Mouse (Mus musculus): ENCODE data around the gene Rpl9-ps6. TPM values are rescaled to one million over a fixed set of nuclear protein-coding genes. Genes with fewer than 3 reads are reported as not detected.
A peak's percentile ranks its signal among the peaks of the same experiment; 100 is the strongest.
"Not testable (repeated sequence)": the region's sequence is repeated elsewhere in the genome, so short reads cannot be mapped to it uniquely, and the experiment has no call there.

Gene Rpl9-ps6
- polyA plus RNA-seq, 1 experiment from 2014 or later: 75.0 TPM

DNA sequence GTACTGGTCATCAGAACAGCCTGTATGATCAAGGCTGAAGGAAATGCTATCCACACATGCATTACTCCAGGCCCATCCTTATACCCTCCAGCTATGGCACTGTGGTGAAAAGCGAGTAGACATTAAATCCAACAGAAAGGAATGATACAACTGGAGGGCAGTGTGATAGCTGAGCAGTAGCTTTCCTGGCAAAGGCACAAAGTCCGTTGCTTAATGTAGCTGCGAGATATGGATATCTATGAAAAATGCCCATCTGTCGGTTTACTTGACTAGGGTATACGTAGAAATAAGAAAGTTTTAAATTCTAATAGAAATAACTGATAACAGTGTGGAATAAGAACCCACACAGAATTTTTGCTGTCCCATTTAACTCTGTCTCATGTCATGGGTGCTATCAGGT, 13.9 kb upstream of the Rpl9-ps6 start:
- peak; percentile 16 for ATAC-seq
- Histone ChIP-seq H3K4me3 (no peak overlapping the region), H3K4me2 (peak overlapping the region; percentile 25), H3K4me1 (peaks cover 87% of the 10 kb centered on the region), H3K9me3 (replicated peaks) (no peaks in the 10 kb centered on the region), H3K27ac (peak overlapping the region; percentile 79), H3K36me3 (no peaks in the 10 kb centered on the region), H3K9ac (peak overlapping the region; percentile 22; the same call in 1 of the 2 replicates), H3K27me3 (replicated peaks) (no peaks in the 10 kb centered on the region)
- 31% methylated on average over 5 of the region's 5 CpGs for WGBS (ENCODE audit: insufficient replicate concordance)

DNA sequence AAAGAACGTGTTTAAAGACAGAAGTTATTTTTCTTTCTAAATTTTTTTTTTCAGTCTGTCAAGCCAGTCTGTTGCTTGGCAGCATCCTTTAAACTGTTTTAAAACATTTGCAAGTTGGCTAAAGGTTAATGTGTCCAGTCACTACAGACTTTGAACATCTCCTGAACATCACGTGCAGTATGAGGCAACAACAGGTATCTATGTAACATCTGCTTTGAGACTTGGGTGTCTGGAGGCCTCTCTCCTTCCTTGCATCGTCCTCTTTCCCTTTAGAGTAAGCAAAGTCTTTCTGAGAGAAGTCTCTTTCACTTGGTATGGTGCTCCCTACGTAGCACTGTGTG, 10.3 kb upstream of the Rpl9-ps6 start:
- peak; percentile 5; the same call in 1 of the 2 replicates for ATAC-seq
- peak overlapping the region; percentile 49 for H3K9ac ChIP-seq
- no peaks in the 10 kb centered on the region for H3K36me3 ChIP-seq
- H3K4me1 ChIP-seq: peaks cover 69% of the 10 kb centered on the region
- H3K27me3 ChIP-seq (replicated peaks): no peaks in the 10 kb centered on the region
- peak overlapping the region; percentile 58 for H3K4me2 ChIP-seq
- no peaks in the 10 kb centered on the region for H3K9me3 ChIP-seq (replicated peaks)
- peak overlapping the region; percentile 93 for H3K27ac ChIP-seq
- WGBS (ENCODE audit: insufficient replicate concordance): 39% methylated on average over 4 of the region's 4 CpGs
- no peak overlapping the region for H3K4me3 ChIP-seq

DNA sequence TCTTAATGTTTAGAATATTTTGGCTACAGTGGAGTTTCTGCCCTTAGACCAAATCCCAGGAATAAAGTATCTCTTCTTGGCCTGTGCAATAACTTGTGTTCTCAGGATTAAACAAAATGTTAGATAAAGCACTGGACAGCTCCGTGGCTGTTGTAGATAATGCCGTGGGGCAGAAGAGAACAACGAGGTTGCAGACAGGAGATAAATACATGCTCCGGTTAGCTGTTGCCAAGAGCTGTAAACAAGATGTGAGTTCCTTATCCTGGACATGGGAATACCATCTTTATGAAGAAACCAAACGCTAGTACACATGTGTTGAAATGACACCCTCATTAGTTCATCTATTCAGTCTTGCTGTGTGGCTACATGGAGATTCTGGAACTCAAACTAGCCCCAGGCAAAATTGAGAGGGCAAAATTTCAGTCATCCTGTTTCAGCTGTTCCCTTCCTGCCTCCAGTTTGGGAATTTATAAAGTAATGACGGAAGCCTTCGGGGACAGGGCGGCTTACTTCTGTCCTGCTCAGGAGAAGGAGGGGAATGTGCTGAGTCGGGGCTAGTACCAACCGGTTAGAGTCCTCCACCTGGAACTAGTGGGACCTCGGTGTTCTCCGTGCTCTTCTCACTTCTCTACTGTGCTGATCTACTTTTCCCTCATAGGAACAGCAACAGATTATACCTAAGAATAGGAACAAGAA, 9.8 kb upstream of the Rpl9-ps6 start:
- Histone ChIP-seq H3K27me3 (replicated peaks) (no peaks in the 10 kb centered on the region), H3K9ac (peak overlapping the region; percentile 49), H3K36me3 (no peaks in the 10 kb centered on the region), H3K4me3 (no peak overlapping the region), H3K4me1 (peaks cover 64% of the 10 kb centered on the region), H3K4me2 (peak overlapping the region; percentile 58), H3K27ac (peak overlapping the region; percentile 93), H3K9me3 (replicated peaks) (no peaks in the 10 kb centered on the region)
- ATAC-seq: peak; percentile 94
- 36% methylated on average over 12 of the region's 12 CpGs for WGBS (ENCODE audit: insufficient replicate concordance)

DNA sequence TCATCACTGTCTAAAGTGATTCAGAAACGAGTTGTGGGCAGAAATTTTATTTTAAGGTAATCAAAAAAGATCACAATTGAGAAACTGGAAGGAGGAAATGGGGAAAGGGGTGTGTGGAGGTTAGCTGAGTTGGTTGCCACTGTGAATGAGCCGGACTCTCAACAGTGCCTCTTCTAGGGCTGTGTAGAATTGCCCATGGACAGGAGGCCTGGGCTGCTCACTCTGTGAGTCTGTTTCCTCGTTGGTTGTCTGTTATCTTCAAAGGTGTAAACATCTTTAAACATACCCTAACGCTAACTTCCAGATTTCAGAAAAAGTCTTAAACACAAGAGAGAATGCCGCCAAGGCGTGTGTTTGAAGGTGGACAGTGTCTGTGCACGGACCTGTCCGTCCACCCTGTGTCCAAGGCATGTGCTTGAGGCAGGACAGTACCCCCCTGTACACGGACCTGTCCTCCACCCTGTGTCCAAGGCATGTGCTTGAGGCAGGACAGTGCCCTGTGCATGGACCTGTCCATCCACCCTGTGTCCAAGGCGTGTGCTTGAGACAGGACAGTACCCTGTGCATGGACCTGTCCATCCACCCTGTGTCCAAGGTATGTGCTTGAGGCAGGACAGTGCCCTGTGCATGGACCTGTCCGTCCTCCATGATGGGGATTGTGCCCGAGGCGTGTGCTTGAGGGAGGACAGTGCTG, 4.3 kb upstream of the Rpl9-ps6 start:
- no peak overlapping the region for H3K9ac ChIP-seq
- no peak overlapping the region for H3K4me3 ChIP-seq
- 0 out of 2 replicates have a peak, but pooled peaks have one; percentile 33 for ATAC-seq
- H3K9me3 ChIP-seq (replicated peaks): no peaks in the 10 kb centered on the region
- H3K4me1 ChIP-seq: peaks cover 30% of the 10 kb centered on the region
- no peaks in the 10 kb centered on the region for H3K36me3 ChIP-seq
- no peaks in the 10 kb centered on the region for H3K27me3 ChIP-seq (replicated peaks)
- H3K27ac ChIP-seq: no peak overlapping the region
- peak overlapping the region; percentile 36 for H3K4me2 ChIP-seq
- WGBS (ENCODE audit: insufficient replicate concordance): 71% methylated on average over 13 of the region's 13 CpGs

DNA sequence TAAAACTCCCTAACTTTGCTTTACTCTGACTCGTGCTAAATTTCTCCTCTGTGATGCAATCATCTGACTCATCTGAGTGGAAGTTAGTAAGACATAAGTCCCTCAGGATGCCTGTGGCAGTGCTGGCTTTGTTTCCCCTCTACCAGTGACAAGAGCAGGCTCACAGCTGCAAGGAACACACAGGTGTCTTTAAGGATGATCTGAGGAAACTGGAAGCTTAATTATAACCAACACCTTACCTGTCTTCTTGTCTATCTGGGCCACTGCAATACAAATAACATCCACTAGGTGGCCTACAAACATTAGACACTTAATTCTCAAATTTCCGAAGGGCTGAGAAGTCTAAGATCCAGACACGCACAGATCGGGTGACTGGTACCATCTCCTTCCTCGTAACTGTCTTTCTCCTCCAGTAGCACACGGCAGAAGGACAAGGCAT, 3.7 kb upstream of the Rpl9-ps6 start:
- peaks cover 28% of the 10 kb centered on the region for H3K4me1 ChIP-seq
- peak; percentile 32; the same call in 1 of the 2 replicates for ATAC-seq
- no peak overlapping the region for H3K27ac ChIP-seq
- WGBS (ENCODE audit: insufficient replicate concordance): 30% methylated on average over 6 of the region's 6 CpGs
- H3K4me2 ChIP-seq: peak overlapping the region; percentile 36
- H3K36me3 ChIP-seq: no peaks in the 10 kb centered on the region
- no peak overlapping the region for H3K4me3 ChIP-seq
- H3K9ac ChIP-seq: no peak overlapping the region
- H3K27me3 ChIP-seq (replicated peaks): no peaks in the 10 kb centered on the region
- no peaks in the 10 kb centered on the region for H3K9me3 ChIP-seq (replicated peaks)

DNA sequence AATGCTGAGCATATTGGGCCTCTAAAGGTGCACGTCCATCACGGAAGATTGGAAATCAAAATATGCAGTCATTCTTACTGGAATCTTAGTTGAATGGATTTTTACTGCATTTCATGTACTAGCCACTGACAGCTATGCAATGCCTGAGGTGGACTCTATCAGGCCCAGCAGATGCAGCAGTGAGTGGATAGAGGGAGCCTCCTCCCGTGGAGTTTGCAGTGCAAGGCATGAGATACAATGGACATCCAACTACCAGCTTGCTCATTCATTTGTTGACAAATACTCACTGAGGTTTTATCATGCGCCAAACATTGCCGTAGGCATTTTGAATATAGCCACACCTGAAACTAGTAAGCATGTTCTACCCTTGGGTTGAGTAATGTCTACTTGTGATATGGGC, 947 bp upstream of the Rpl9-ps6 start:
- no peaks in the 10 kb centered on the region for H3K9me3 ChIP-seq (replicated peaks)
- 58% methylated on average over 5 of the region's 5 CpGs for WGBS (ENCODE audit: insufficient replicate concordance)
- no peaks in the 10 kb centered on the region for H3K27me3 ChIP-seq (replicated peaks)
- peaks cover 25% of the 10 kb centered on the region for H3K4me1 ChIP-seq
- H3K36me3 ChIP-seq: no peaks in the 10 kb centered on the region
- H3K27ac ChIP-seq: no peak overlapping the region
- no peak overlapping the region for H3K9ac ChIP-seq
- no peak for ATAC-seq
- no peak overlapping the region for H3K4me3 ChIP-seq
- H3K4me2 ChIP-seq: no peak overlapping the region

DNA sequence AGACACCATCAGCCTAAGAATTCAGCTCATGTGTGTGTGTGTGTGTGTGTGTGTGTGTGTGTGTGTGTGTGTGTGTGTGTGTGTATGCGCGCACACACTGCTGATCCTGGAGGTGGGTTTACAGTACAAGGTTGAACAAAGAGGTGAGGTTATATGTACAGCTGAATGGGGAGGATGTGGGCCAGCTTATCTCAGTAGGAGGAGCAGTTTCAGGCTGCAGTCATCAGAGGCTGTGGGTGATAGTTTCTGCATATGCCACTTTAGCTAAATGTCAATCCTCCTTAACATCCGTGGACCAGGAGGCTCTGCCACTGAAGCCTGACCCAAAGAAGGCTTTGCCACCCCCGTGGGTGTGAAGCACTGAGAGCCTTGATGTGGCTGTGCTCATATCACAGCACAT, 1.1 kb downstream of the Rpl9-ps6 start:
- WGBS (ENCODE audit: insufficient replicate concordance): 65% methylated on average over 4 of the region's 4 CpGs
- no peaks in the 10 kb centered on the region for H3K36me3 ChIP-seq

DNA sequence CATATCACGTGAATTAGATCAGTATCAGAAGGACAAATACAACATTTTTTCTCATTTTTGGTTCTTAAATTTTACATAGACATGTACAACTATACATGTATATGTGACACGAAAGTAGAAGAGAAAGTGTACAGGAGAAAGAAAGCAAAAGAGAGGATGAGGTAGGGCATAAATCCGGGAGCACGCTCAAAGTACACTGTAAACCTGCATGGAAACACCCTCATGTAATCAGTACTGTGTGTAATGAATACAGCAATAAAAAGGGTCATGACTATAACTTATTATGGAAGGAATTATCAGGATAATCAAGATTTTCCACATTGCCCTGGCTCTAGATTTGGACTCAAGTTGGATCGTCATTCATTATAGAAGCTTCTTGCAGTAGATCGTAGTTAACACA, 3.3 kb downstream of the Rpl9-ps6 start:
- WGBS (ENCODE audit: insufficient replicate concordance): 83% methylated on average over 6 of the region's 6 CpGs
- ATAC-seq: no peak
- no peak overlapping the region for H3K27ac ChIP-seq
- peaks cover 12% of the 10 kb centered on the region; the same call in 1 of the 2 replicates for H3K4me1 ChIP-seq
- H3K9ac ChIP-seq: no peak overlapping the region
- H3K4me2 ChIP-seq: no peak overlapping the region
- no peaks in the 10 kb centered on the region for H3K27me3 ChIP-seq (replicated peaks)
- no peaks in the 10 kb centered on the region for H3K36me3 ChIP-seq
- no peaks in the 10 kb centered on the region for H3K9me3 ChIP-seq (replicated peaks)
- no peak overlapping the region for H3K4me3 ChIP-seq

More for the DNA sequence above, 1.1 kb downstream of the Rpl9-ps6 start:
- no peak overlapping the region for H3K9ac ChIP-seq
- no peaks in the 10 kb centered on the region for H3K9me3 ChIP-seq (replicated peaks)
- no peak for ATAC-seq
- peaks cover 16% of the 10 kb centered on the region; the same call in 1 of the 2 replicates for H3K4me1 ChIP-seq
- no peak overlapping the region for H3K4me3 ChIP-seq
- no peak overlapping the region for H3K4me2 ChIP-seq
- H3K27me3 ChIP-seq (replicated peaks): no peaks in the 10 kb centered on the region
- no peak overlapping the region for H3K27ac ChIP-seq

DNA sequence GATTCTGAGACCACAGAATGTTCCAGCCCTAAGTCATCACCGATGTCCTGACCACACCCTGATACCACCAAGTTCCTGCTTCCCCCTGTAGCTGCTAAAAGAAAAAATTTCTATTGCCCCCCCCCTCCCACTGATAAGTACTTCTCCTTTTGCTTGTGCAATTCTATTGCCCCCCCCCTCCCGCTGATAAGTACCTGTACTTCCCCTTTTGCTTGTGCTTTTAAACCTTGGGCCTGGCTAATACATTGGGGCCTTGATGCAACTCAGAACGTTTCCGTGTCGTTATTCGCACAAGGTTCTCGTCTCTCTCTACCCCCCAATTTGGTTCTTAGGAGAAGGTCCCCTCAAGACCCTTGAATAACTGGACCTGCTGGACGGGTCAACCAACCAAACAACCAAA, 8.7 kb downstream of the Rpl9-ps6 start:
- H3K4me2 ChIP-seq; H3K9me3 ChIP-seq (replicated peaks); ATAC-seq; H3K9ac ChIP-seq; H3K4me3 ChIP-seq; H3K36me3 ChIP-seq; H3K4me1 ChIP-seq; H3K27ac ChIP-seq; H3K27me3 ChIP-seq (replicated peaks): not testable (repeated sequence)
- WGBS (ENCODE audit: insufficient replicate concordance): 78% methylated on average over 8 of the region's 8 CpGs

DNA sequence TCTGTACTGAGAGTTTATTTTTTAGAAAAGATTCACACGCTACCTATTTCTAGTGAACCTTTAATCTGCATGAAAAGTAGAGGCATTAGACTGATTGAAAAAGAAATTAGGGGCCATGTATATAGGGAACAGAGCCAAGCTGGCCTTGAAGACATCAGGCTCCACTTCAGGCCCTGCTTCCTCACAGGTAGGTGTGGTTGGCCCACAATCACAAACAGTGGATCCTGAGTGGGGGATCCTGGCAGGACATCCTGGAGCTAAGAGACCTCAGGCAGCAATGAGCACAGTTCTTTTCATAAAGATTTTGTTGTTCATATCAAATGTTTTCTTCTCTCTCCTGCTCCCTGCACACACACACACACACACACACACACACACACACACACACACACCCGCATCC, 9.6 kb downstream of the Rpl9-ps6 start:
- H3K36me3 ChIP-seq: no peaks in the 10 kb centered on the region
- WGBS (ENCODE audit: insufficient replicate concordance): 75% methylated on average over 2 of the region's 2 CpGs
- no peaks in the 10 kb centered on the region for H3K4me1 ChIP-seq
- no peak overlapping the region for H3K27ac ChIP-seq
- H3K9me3 ChIP-seq (replicated peaks): no peaks in the 10 kb centered on the region
- no peak for ATAC-seq
- no peak overlapping the region for H3K4me2 ChIP-seq
- no peaks in the 10 kb centered on the region for H3K27me3 ChIP-seq (replicated peaks)
- no peak overlapping the region for H3K9ac ChIP-seq
- H3K4me3 ChIP-seq: no peak overlapping the region

DNA sequence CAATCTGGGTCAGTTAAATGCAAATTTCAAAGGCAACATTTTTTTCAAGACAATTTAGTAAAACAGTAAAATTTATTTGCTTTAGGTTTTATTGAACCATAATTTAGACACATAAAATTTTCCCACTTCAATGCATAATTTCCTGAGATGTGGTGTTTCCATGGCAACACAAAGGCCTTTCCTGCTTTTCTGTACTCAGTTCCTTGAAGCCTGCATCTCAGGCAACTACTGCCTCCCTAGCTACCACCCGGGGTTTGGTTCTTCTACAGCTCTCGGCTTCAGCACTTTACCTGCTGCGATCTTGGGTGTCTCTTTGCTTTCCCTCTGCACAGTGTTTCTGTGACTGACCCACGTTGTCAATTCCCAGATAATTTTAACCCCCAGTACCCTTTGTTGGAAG, 14.1 kb downstream of the Rpl9-ps6 start:
- WGBS (ENCODE audit: insufficient replicate concordance): 63% methylated on average over 4 of the region's 4 CpGs
- H3K4me1 ChIP-seq: no peaks in the 10 kb centered on the region
- H3K4me2 ChIP-seq: no peak overlapping the region
- no peaks in the 10 kb centered on the region for H3K36me3 ChIP-seq
- H3K4me3 ChIP-seq: no peak overlapping the region
- H3K9ac ChIP-seq: no peak overlapping the region
- H3K27ac ChIP-seq: no peak overlapping the region
- no peaks in the 10 kb centered on the region for H3K27me3 ChIP-seq (replicated peaks)
- ATAC-seq: no peak
- H3K9me3 ChIP-seq (replicated peaks): no peaks in the 10 kb centered on the region

DNA sequence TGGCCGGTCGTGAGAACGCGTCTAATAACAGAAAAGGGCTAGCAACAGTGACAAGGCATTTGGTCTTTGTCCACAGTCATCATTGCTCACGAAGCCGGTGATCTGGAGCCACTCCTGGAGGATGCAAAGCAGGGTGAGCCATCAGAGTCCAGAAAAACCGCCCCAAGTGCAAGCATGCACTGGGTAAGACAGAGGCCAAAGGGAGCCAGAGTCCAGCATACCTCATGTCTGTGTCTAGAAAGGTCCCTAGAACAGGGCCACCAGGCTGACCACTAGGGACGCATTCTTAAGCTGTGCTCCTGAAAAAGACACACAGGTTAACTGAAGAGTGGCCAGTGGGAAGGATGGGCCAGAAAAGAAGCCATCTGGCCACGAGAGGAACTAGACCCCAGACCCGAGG, 17.4 kb downstream of the Rpl9-ps6 start:
- Histone ChIP-seq H3K9ac (no peak overlapping the region), H3K4me2 (no peak overlapping the region), H3K4me3 (no peak overlapping the region), H3K27me3 (replicated peaks) (no peaks in the 10 kb centered on the region), H3K36me3 (no peaks in the 10 kb centered on the region), H3K27ac (no peak overlapping the region), H3K9me3 (replicated peaks) (no peaks in the 10 kb centered on the region), H3K4me1 (no peaks in the 10 kb centered on the region)
- ATAC-seq: no peak
- WGBS (ENCODE audit: insufficient replicate concordance): 84% methylated on average over 10 of the region's 10 CpGs
